Comparison of ENCODE assay signal across 21 mouse cellular contexts in the genomic region with DNA sequence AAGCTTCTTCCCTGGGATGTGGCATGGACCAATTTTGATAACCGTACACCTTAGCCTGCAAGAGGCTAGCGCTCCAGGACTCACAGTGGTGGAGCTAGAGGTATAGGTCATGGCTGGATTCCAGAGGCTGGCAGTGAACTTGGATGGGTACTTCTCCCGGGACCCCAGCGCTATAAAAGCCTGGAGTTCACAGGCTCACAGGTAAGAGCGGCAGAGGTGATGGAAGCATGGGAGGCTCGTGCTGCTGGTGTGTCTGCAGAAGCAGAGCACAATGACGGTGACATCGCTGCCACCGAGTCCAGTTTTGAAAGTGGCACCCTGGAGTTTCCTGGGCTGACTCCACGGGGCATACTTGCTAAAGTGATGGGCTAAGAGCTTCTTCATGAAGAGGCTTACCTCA.
DNase-seq lines count a peak whose midpoint lies in the region; ATAC-seq and TF ChIP-seq lines count a peak whose summit lies in the region.
"Had no signal": no experiment of that assay in that cellular context is flagged by ENCODE, and none has a peak within 500 bp of the region (broad histone marks: within the 10 kb centered on the region; RNA-seq: fewer than 3 reads in every experiment).

No protein-coding gene starts in this region.

- no peaks in the 10 kb centered on the region for H3K27me3 ChIP-seq in forebrain, embryonic 13.5 days
- no peaks in the 10 kb centered on the region for H3K27me3 ChIP-seq in forebrain, embryonic 11.5 days (ENCODE audit: control insufficient read depth, insufficient read depth, low read length)
- no peaks in the 10 kb centered on the region for H3K27me3 ChIP-seq in forebrain, embryonic 16.5 days (replicated peaks; ENCODE audit: control insufficient read depth, insufficient read depth, low read length)
- H3K27me3 ChIP-seq in forebrain, postnatal 0 days (ENCODE audit: insufficient read depth, low read length) = no peaks in the 10 kb centered on the region
- H3K27me3 ChIP-seq: embryonic facial prominence, embryonic 13.5 days; hindbrain, embryonic 12.5 days; hindbrain, embryonic 15.5 days had no signal

- ATAC-seq in forebrain, embryonic 13.5 days = no peak
- ATAC-seq in forebrain, embryonic 11.5 days (replicated peaks; ENCODE audit: low FRiP score) = no peak
- ATAC-seq in forebrain, embryonic 16.5 days = no peak
- no peak for ATAC-seq in forebrain, postnatal 0 days
- ATAC-seq: CD4-positive, CD25-positive, alpha-beta regulatory T cell, adult 4 months; intestine, postnatal 0 days had no signal

- TF ChIP-seq CTCF in forebrain, postnatal 0 days (IDR thresholded peaks at IDR 0.05; ENCODE audit: low read depth) = no peak

- peak; percentile 58 for DNase-seq in cerebellum, adult 9-11 months
- DNase-seq in cerebellum, adult 11 months = no peak
- no peak for DNase-seq in forebrain, embryonic 11.5 days (ENCODE audit: low spot score)
- no peak for DNase-seq in forebrain, postnatal 0 days
- DNase-seq: adrenal gland, adult 2 months; adrenal gland, postnatal 14 days; embryo, embryonic 11 days; gastrocnemius, adult 2 months; gastrocnemius, postnatal 14 days; heart, adult 11 months; kidney, adult 2 months had no signal

- WGBS in forebrain, embryonic 13.5 days = 88% methylated on average over 10 of the region's 10 CpGs
- WGBS in forebrain, embryonic 11.5 days = 85% methylated on average over 10 of the region's 10 CpGs
- WGBS in forebrain, embryonic 16.5 days = 80% methylated on average over 10 of the region's 10 CpGs
- WGBS in forebrain, postnatal 0 days = 82% methylated on average over 10 of the region's 10 CpGs

- H3K9ac ChIP-seq in forebrain, embryonic 13.5 days = no peak overlapping the region
- H3K9ac ChIP-seq in forebrain, embryonic 11.5 days (ENCODE audit: low read length) = no peak overlapping the region
- no peak overlapping the region for H3K9ac ChIP-seq in forebrain, embryonic 16.5 days (replicated peaks; ENCODE audit: low read depth, low read length)
- no peak overlapping the region for H3K9ac ChIP-seq in forebrain, postnatal 0 days
- H3K9ac ChIP-seq: embryonic facial prominence, embryonic 13.5 days; hindbrain, embryonic 12.5 days; hindbrain, embryonic 15.5 days had no signal

- H3K36me3 ChIP-seq in forebrain, embryonic 13.5 days (ENCODE audit: poor library complexity, severe bottlenecking) = no peaks in the 10 kb centered on the region
- H3K36me3 ChIP-seq in forebrain, embryonic 11.5 days (ENCODE audit: control insufficient read depth, insufficient read depth, low read length) = no peaks in the 10 kb centered on the region
- no peaks in the 10 kb centered on the region for H3K36me3 ChIP-seq in forebrain, embryonic 16.5 days (ENCODE audit: control insufficient read depth, insufficient read depth)
- no peaks in the 10 kb centered on the region for H3K36me3 ChIP-seq in forebrain, postnatal 0 days (ENCODE audit: insufficient read depth)
- H3K36me3 ChIP-seq: embryonic facial prominence, embryonic 10.5 days; embryonic facial prominence, embryonic 13.5 days; hindbrain, embryonic 12.5 days; hindbrain, embryonic 15.5 days had no signal

- no peaks in the 10 kb centered on the region for H3K9me3 ChIP-seq in forebrain, embryonic 13.5 days (replicated peaks)
- H3K9me3 ChIP-seq in forebrain, embryonic 11.5 days (ENCODE audit: control insufficient read depth, low read length) = no peaks in the 10 kb centered on the region
- no peaks in the 10 kb centered on the region for H3K9me3 ChIP-seq in forebrain, embryonic 16.5 days (ENCODE audit: control insufficient read depth, low read length)
- no peaks in the 10 kb centered on the region for H3K9me3 ChIP-seq in forebrain, postnatal 0 days (ENCODE audit: low read length)
- H3K9me3 ChIP-seq: embryonic facial prominence, embryonic 10.5 days; embryonic facial prominence, embryonic 13.5 days; hindbrain, embryonic 12.5 days; hindbrain, embryonic 15.5 days had no signal

- H3K4me1 ChIP-seq in forebrain, embryonic 13.5 days = peaks cover 62% of the 10 kb centered on the region
- H3K4me1 ChIP-seq in forebrain, embryonic 11.5 days (replicated peaks; ENCODE audit: control insufficient read depth, insufficient read depth, low read length) = no peaks in the 10 kb centered on the region; the same call in 1 of the 2 replicates
- H3K4me1 ChIP-seq in forebrain, embryonic 16.5 days (replicated peaks; ENCODE audit: control insufficient read depth, insufficient read depth, low read length) = peaks cover 49% of the 10 kb centered on the region
- H3K4me1 ChIP-seq in forebrain, postnatal 0 days (ENCODE audit: insufficient read depth) = peaks cover 21% of the 10 kb centered on the region; the same call in 1 of the 2 replicates

- H3K4me2 ChIP-seq in forebrain, embryonic 13.5 days = no peak overlapping the region
- no peak overlapping the region for H3K4me2 ChIP-seq in forebrain, embryonic 11.5 days (ENCODE audit: low read depth, low read length, severe bottlenecking)
- no peak overlapping the region for H3K4me2 ChIP-seq in forebrain, embryonic 16.5 days (ENCODE audit: low read length)
- H3K4me2 ChIP-seq in forebrain, postnatal 0 days (ENCODE audit: low read depth) = no peak overlapping the region
- H3K4me2 ChIP-seq: embryonic facial prominence, embryonic 13.5 days; heart, embryonic 11.5 days; hindbrain, embryonic 12.5 days; hindbrain, embryonic 15.5 days had no signal

- H3K4me3 ChIP-seq in forebrain, embryonic 13.5 days = no peak overlapping the region
- no peak overlapping the region for H3K4me3 ChIP-seq in forebrain, embryonic 11.5 days (ENCODE audit: low read depth, low read length)
- no peak overlapping the region for H3K4me3 ChIP-seq in forebrain, embryonic 16.5 days (replicated peaks; ENCODE audit: low read length)
- no peak overlapping the region for H3K4me3 ChIP-seq in forebrain, postnatal 0 days (ENCODE audit: low read depth, low read length)
- H3K4me3 ChIP-seq: embryonic facial prominence, embryonic 10.5 days; embryonic facial prominence, embryonic 13.5 days; erythroblast, embryonic 14.5 days; gastrocnemius, adult 2 months; hindbrain, embryonic 12.5 days; hindbrain, embryonic 15.5 days had no signal

- H3K27ac ChIP-seq in forebrain, embryonic 13.5 days = peak overlapping the region; percentile 64
- no peak overlapping the region for H3K27ac ChIP-seq in forebrain, embryonic 11.5 days (ENCODE audit: low read depth, low read length)
- H3K27ac ChIP-seq in forebrain, embryonic 16.5 days (ENCODE audit: low read length) = peak overlapping the region; percentile 13
- H3K27ac ChIP-seq in forebrain, postnatal 0 days (ENCODE audit: low read depth, low read length) = no peak overlapping the region
- H3K27ac ChIP-seq: gastrocnemius, adult 2 months; hindbrain, embryonic 12.5 days; hindbrain, embryonic 15.5 days had no signal

Comparison
In these comparisons a context has a peak if more than half of its experiments do, and no peak if none do; other contexts are left out.
1. H3K27ac ChIP-seq: peak in forebrain, embryonic 13.5 days (single experiment) and forebrain, embryonic 16.5 days (single experiment); none in forebrain, embryonic 11.5 days (single experiment) and forebrain, postnatal 0 days (single experiment).